Mouse (Mus musculus) MEL (cell line): Measurements from ENCODE around the gene Ccdc50. TPM values are rescaled to one million over a fixed set of nuclear protein-coding genes. Genes with fewer than 3 reads are reported as not detected.
A peak's percentile ranks its signal among the peaks of the same experiment; 100 is the strongest.

Source experiments
- DNase-seq: peaks from one replicate; pipeline ENCODE4 v3.0.0; 2011; ENCODE audit warnings: low read depth, low spot score
- H3K27ac ChIP-seq: 2 replicates; pipeline ENCODE4 v1.5.1; 2012; ENCODE audit warnings: low read depth, mild to moderate bottlenecking, control low read depth, low read length, moderate library complexity; ENCODE audit not compliant: control insufficient read depth
- H3K27me3 ChIP-seq, 2 experiments: fragments of 150-350 bp in 1 of 2; sonication (generic) in 1 of 2; 2 replicates each; pipeline ENCODE4 v1.6.1; 2012; ENCODE audit warnings: low read length in 2 of 2, mild to moderate bottlenecking in 2 of 2, improper control_type of control experiment in 1 of 2, moderate library complexity in 1 of 2; ENCODE audit not compliant: insufficient read depth in 2 of 2, control insufficient read depth in 1 of 2
- H3K36me3 ChIP-seq, 2 experiments: 2 replicates each; pipeline ENCODE4 v1.6.1; 2012 to 2014; ENCODE audit warnings: low read length in 2 of 2, improper control_type of control experiment in 1 of 2, inconsistent platforms in 1 of 2, mild to moderate bottlenecking in 1 of 2; ENCODE audit not compliant: insufficient read depth in 2 of 2, control insufficient read depth in 1 of 2
- H3K4me1 ChIP-seq, 2 experiments: fragments of 150-350 bp in 1 of 2; sonication (generic) in 1 of 2; 2 replicates each; pipeline ENCODE4 v1.6.1; 2012; ENCODE audit warnings: low read length in 2 of 2, improper control_type of control experiment in 1 of 2, mild to moderate bottlenecking in 1 of 2; ENCODE audit not compliant: insufficient read depth in 2 of 2, control insufficient read depth in 1 of 2
- H3K4me3 ChIP-seq, 2 experiments: fragments of 150-350 bp in 1 of 2; sonication (generic) in 1 of 2; 2 replicates each; pipeline ENCODE4 v1.5.1; 2012; ENCODE audit warnings: low read depth in 2 of 2, low read length in 2 of 2, mild to moderate bottlenecking in 2 of 2, moderate library complexity in 2 of 2, control low read depth in 1 of 2, improper control_type of control experiment in 1 of 2; ENCODE audit not compliant: control insufficient read depth in 1 of 2, insufficient read depth in 1 of 2
- H3K79me2 ChIP-seq: 2 replicates; pipeline ENCODE4 v1.6.1; 2012; ENCODE audit warnings: mild to moderate bottlenecking, low read length, moderate library complexity; ENCODE audit not compliant: control insufficient read depth, poor library complexity, insufficient read depth
- H3K9ac ChIP-seq: 2 replicates; pipeline ENCODE4 v1.6.1; 2012; ENCODE audit warnings: low read depth, mild to moderate bottlenecking, control low read depth, low read length, moderate library complexity; ENCODE audit not compliant: control insufficient read depth, poor library complexity, severe bottlenecking
- H3K9me3 ChIP-seq: fragments of 150-350 bp; sonication (generic); replicated peaks from 2 replicates; pipeline ENCODE4 v1.6.1; 2012; ENCODE audit warnings: mild to moderate bottlenecking, low read length, improper control_type of control experiment, moderate library complexity; ENCODE audit not compliant: insufficient read depth
- CTCF ChIP-seq, 3 experiments: IDR thresholded peaks in 2 of 3; conservative IDR thresholded peaks in 1 of 3; 2 replicates each; pipeline ENCODE4 v1.5.1; 2011 to 2012; ENCODE audit warnings: low read length in 3 of 3, low read depth in 2 of 3, mild to moderate bottlenecking in 2 of 3, improper control_type of control experiment in 1 of 3, inconsistent platforms in 1 of 3, mixed read lengths in 1 of 3, moderate library complexity in 1 of 3; ENCODE audit not compliant: control insufficient read depth in 1 of 3, insufficient read depth in 1 of 3, poor library complexity in 1 of 3, severe bottlenecking in 1 of 3
- ELF1 ChIP-seq: IDR thresholded peaks from 2 replicates; pipeline ENCODE4 v1.6.1; 2014; ENCODE audit warnings: low read depth, mild to moderate bottlenecking, inconsistent platforms, low read length, improper control_type of control experiment, moderate library complexity
- GABPA ChIP-seq: IDR thresholded peaks from 2 replicates; pipeline ENCODE4 v1.6.1; 2012; ENCODE audit warnings: low read depth, mild to moderate bottlenecking, inconsistent platforms, low read length, improper control_type of control experiment, moderate library complexity
- HCFC1 ChIP-seq: IDR thresholded peaks from 2 replicates; pipeline ENCODE4 v1.6.1; 2012; ENCODE audit warnings: low read depth, mild to moderate bottlenecking, inconsistent platforms, low read length, improper control_type of control experiment, moderate library complexity
- MAFK ChIP-seq: IDR thresholded peaks from 2 replicates; pipeline ENCODE4 v1.6.1; 2011; ENCODE audit warnings: low read depth, mild to moderate bottlenecking, low read length, improper control_type of control experiment, borderline replicate concordance
- NRF1 ChIP-seq: IDR thresholded peaks from 2 replicates; pipeline ENCODE4 v1.6.1; 2014; ENCODE audit warnings: low read depth, mild to moderate bottlenecking, inconsistent platforms, low read length, improper control_type of control experiment, moderate library complexity; ENCODE audit not compliant: poor library complexity, insufficient read depth, severe bottlenecking
- POLR2A ChIP-seq, 2 experiments: IDR thresholded peaks; 2 replicates each; pipeline ENCODE4 v1.6.1; 2011 to 2012; ENCODE audit warnings: low read length in 2 of 2, mild to moderate bottlenecking in 2 of 2, control low read depth in 1 of 2, improper control_type of control experiment in 1 of 2, low read depth in 1 of 2, moderate library complexity in 1 of 2; ENCODE audit not compliant: control insufficient read depth in 1 of 2, insufficient read depth in 1 of 2, poor library complexity in 1 of 2
- RAD21 ChIP-seq: IDR thresholded peaks from 2 replicates; pipeline ENCODE4 v1.6.1; 2011; ENCODE audit warnings: mild to moderate bottlenecking, low read depth, low read length, improper control_type of control experiment
- SMC3 ChIP-seq: IDR thresholded peaks from 2 replicates; pipeline ENCODE4 v1.6.1; 2011; ENCODE audit warnings: low read depth, low read length, improper control_type of control experiment
- TBP ChIP-seq: IDR thresholded peaks from 2 replicates; pipeline ENCODE4 v1.8.0; 2011; ENCODE audit warnings: low read depth, low read length, improper control_type of control experiment
- UBTF ChIP-seq: IDR thresholded peaks from 2 replicates; pipeline ENCODE4 v1.6.1; 2012; ENCODE audit warnings: low read depth, mild to moderate bottlenecking, inconsistent platforms, low read length, improper control_type of control experiment, moderate library complexity, borderline replicate concordance; ENCODE audit not compliant: insufficient read depth
- USF2 ChIP-seq, 2 experiments: IDR thresholded peaks; 2 replicates each; pipeline ENCODE4 v1.6.1; 2011 to 2012; ENCODE audit warnings: improper control_type of control experiment in 2 of 2, low read length in 2 of 2, borderline replicate concordance in 1 of 2, inconsistent platforms in 1 of 2, low read depth in 1 of 2, mild to moderate bottlenecking in 1 of 2; ENCODE audit not compliant: insufficient read depth in 1 of 2
- ZC3H11A ChIP-seq: IDR thresholded peaks from 2 replicates; pipeline ENCODE4 v1.6.1; 2012; ENCODE audit warnings: low read depth, mild to moderate bottlenecking, inconsistent platforms, low read length, improper control_type of control experiment
- ZKSCAN1 ChIP-seq: IDR thresholded peaks from 2 replicates; pipeline ENCODE4 v1.6.1; 2012; ENCODE audit warnings: low read depth, mild to moderate bottlenecking, inconsistent platforms, low read length, improper control_type of control experiment, moderate library complexity
- ZMIZ1 ChIP-seq: IDR thresholded peaks from 2 replicates; pipeline ENCODE4 v1.6.1; 2012; ENCODE audit warnings: low read depth, mild to moderate bottlenecking, inconsistent platforms, low read length, improper control_type of control experiment, moderate library complexity
- ZNF384 ChIP-seq: IDR thresholded peaks from 2 replicates; pipeline ENCODE4 v1.6.1; 2012; ENCODE audit warnings: low read depth, mild to moderate bottlenecking, inconsistent platforms, low read length, improper control_type of control experiment
- polyA plus RNA-seq, 2 experiments: library from polyadenylated mRNA; stranded (reverse) in 1 of 2; unstranded in 1 of 2; fragments of >175 nt in 1 of 2; fragments of >200 nt in 1 of 2; gene quantifications; 2 replicates each; pipeline versions ENCODE4 v1.2.1 to v1.2.4; 2012; ENCODE audit warnings: low replicate concordance in 2 of 2, low read depth in 1 of 2; ENCODE audit not compliant: insufficient read length in 2 of 2, insufficient read depth in 1 of 2, missing spikeins in 1 of 2
- total RNA-seq: library from RNA; depleted of rRNA; stranded (reverse); fragments of 300-350 nt; gene quantifications from 2 replicates; pipeline ENCODE4 v1.2.3, GENCODE M21; 2012; rRNA removed

Ccdc50 gene
- total and polyA plus RNA-seq, 3 experiments, result 15.1 to 30.6 (median 20.4) TPM

- DNase-seq, result peak; percentile 72
- Histone ChIP-seq H3K9me3 (no peaks in the 10 kb centered on the region), H3K36me3 (no peaks in the 10 kb centered on the region), H3K27me3 (peaks cover 0 to 2% of the 10 kb centered on the region in 2 experiments; a peak in 1 of 4 replicates), H3K79me2 (no peaks in the 10 kb centered on the region), H3K27ac (no peak overlapping the region), H3K4me1 (no peaks in the 10 kb centered on the region), H3K9ac (no peak overlapping the region), H3K4me3 (no peak overlapping the region)
- TF ChIP-seq UBTF (no peak), TBP (no peak), ZNF384 (peak; percentile 60), RAD21 (peak; percentile 87), ZC3H11A (peak; percentile 82), CTCF (IDR thresholded peaks at IDR 0.05 in 2 of 3, conservative IDR thresholded peaks at IDR 0.05 in 1 of 3; ENCODE audit: control insufficient read depth in 1 of 3, insufficient read depth in 1 of 3, low read depth in 2 of 3, low read length in 3 of 3, poor library complexity in 1 of 3, severe bottlenecking in 1 of 3) (peak; percentile 70 to 83 (median 78)), SMC3 (peak; percentile 90)
Observed at GRCm38 (mm10) chr16:27468731-27469130, 80.1 kb downstream of the Ccdc50 start.

- H3K4me3 ChIP-seq, result no peak overlapping the region
- H3K27ac ChIP-seq, result no peak overlapping the region
- no peaks in the 10 kb centered on the region for H3K9me3 ChIP-seq
- H3K79me2 ChIP-seq, result no peaks in the 10 kb centered on the region
- no peak for DNase-seq
- no peak overlapping the region for H3K9ac ChIP-seq
- no peak for TF ChIP-seq ZMIZ1
- no peak for TF ChIP-seq MAFK
- no peak for TF ChIP-seq UBTF
- no peak for TF ChIP-seq USF2 (IDR thresholded peaks at IDR 0.05; ENCODE audit: borderline replicate concordance in 1 of 2, insufficient read depth in 1 of 2, low read depth in 1 of 2, low read length in 2 of 2)
- TF ChIP-seq SMC3, result no peak
- no peak for TF ChIP-seq ZKSCAN1
- no peak for TF ChIP-seq ZNF384
- TF ChIP-seq TBP, result no peak
- H3K36me3 ChIP-seq, result no peaks in the 10 kb centered on the region
- H3K27me3 ChIP-seq, result peaks cover 0 to 2% of the 10 kb centered on the region in 2 experiments; a peak in 1 of 4 replicates
- no peaks in the 10 kb centered on the region for H3K4me1 ChIP-seq
Observed at GRCm38 (mm10) chr16:27471389-27471788, 82.7 kb downstream of the Ccdc50 start.

DNA sequence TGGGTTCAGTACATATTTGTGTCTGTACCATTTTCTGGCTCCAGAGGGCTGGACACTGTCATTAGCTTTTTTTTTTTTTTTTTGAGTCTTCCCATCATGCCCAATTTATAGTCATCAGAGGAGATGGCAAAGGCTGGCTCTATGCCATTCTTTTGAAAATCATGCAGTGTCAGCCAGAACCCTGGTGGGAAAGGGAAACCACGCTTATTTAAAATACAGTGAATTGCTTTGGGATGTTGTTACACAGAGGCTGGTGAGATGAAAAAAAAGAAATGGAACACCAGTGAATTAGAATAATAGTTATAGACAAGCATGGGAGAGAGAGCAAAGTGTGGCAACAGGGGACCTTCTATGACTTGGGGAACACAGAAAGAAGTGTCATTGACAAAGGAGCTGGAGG is 95.2 kb downstream of the Ccdc50 start:
- Histone ChIP-seq H3K9me3 (no peaks in the 10 kb centered on the region), H3K9ac (no peak overlapping the region), H3K36me3 (no peaks in the 10 kb centered on the region), H3K4me1 (no peaks in the 10 kb centered on the region), H3K4me3 (no peak overlapping the region), H3K27me3 (peaks cover 0 to 6% of the 10 kb centered on the region in 2 experiments; a peak in 2 of 4 replicates), H3K27ac (no peak overlapping the region), H3K79me2 (no peaks in the 10 kb centered on the region)
- DNase-seq, result no peak
- TF ChIP-seq HCFC1 (no peak), NRF1 (no peak), UBTF (no peak), GABPA (no peak), ZMIZ1 (no peak), POLR2A (IDR thresholded peaks at IDR 0.05; ENCODE audit: control insufficient read depth in 1 of 2, insufficient read depth in 1 of 2, low read depth in 1 of 2, low read length in 2 of 2, poor library complexity in 1 of 2) (no peak), ELF1 (no peak)

Other genes starting within 250 kb of the Ccdc50 start
- gene Ostn, start 81.4 kb upstream of the Ccdc50 start, total RNA-seq, result not detected in 2 replicates
- not detected for gene Ostn, start 81.4 kb upstream of the Ccdc50 start, polyA plus RNA-seq
- not detected in 2 replicates for gene Uts2b, start 18.6 kb upstream of the Ccdc50 start, total RNA-seq
- not detected for gene Uts2b, start 18.6 kb upstream of the Ccdc50 start, polyA plus RNA-seq